In the genomic region with DNA sequence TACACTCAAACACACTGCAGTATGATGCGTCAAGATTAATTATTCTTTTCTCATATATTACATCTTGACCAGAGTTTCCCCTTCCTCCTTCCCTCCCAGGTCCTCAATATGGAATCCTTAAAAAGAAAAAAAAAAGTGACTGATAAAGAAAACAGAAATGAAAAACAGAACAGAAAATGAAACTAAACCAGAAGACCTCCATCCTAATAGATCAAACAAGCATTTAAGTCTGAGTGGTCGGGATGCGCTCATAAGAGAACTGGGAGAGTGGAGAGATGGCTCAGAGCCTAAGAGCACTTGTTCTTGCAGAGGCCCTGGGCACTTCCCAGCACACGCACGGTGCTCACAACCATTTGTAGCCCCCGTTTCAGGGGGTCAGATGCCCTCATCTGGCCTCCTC, we compare ENCODE assay signal across 24 mouse cellular contexts. TPM values are rescaled to one million over a fixed set of nuclear protein-coding genes. Genes with fewer than 3 reads are reported as not detected.
"Had no signal": no experiment of that assay in that cellular context is flagged by ENCODE, and none has a peak within 500 bp of the region (broad histone marks: within the 10 kb centered on the region; RNA-seq: fewer than 3 reads in every experiment).

No protein-coding gene starts in this region.

- H3K27ac ChIP-seq: kidney, postnatal 0 days; layer of hippocampus, adult 2 months; limb, embryonic 12.5 days; limb, embryonic 15.5 days; liver, embryonic 14.5 days; macrophage; stomach, postnatal 0 days had no signal

- H3K36me3 ChIP-seq: limb, embryonic 12.5 days; limb, embryonic 15.5 days had no signal

- H3K9me3 ChIP-seq: limb, embryonic 12.5 days; limb, embryonic 15.5 days had no signal

- H3K4me3 ChIP-seq: layer of hippocampus, adult 2 months; limb, embryonic 12.5 days; limb, embryonic 15.5 days had no signal

- DNase-seq: kidney, postnatal 25 days; layer of hippocampus, adult 9-11 months; left cerebral cortex, postnatal 4 days; liver, postnatal 0 days; lung, embryonic 14.5 days; midbrain, embryonic 14.5 days; thymus, adult 2 months; thymus, postnatal 14 days; thymus, postnatal 4 days had no signal

- H3K4me2 ChIP-seq: limb, embryonic 12.5 days; limb, embryonic 15.5 days; liver, embryonic 11.5 days; lung, embryonic 14.5 days had no signal

- H3K4me1 ChIP-seq: limb, embryonic 12.5 days; limb, embryonic 15.5 days had no signal

- ATAC-seq: liver, postnatal 0 days; lung, postnatal 0 days had no signal

- H3K27me3 ChIP-seq: limb, embryonic 12.5 days; limb, embryonic 15.5 days had no signal

- H3K9ac ChIP-seq: limb, embryonic 12.5 days; limb, embryonic 15.5 days; liver, embryonic 14.5 days; liver, postnatal 0 days; lung, embryonic 14.5 days had no signal

RNA-seq across cellular contexts. Expression of gene March10, which starts 28.5 kb away (rescaled TPM):
- polyA plus RNA-seq: kidney, embryonic 14.5 days; large intestine, adult 2 months; limb, embryonic 12.5 days; limb, embryonic 15.5 days; liver, embryonic 11.5 days; liver, embryonic 14.5 days; liver, postnatal 0 days; lung, embryonic 14.5 days; macrophage; neural tube, embryonic 11.5 days; small intestine, adult 2 months; spleen, adult 2 months; stomach, embryonic 14.5 days; stomach, postnatal 0 days had no signal
